Mouse (Mus musculus) intestine, embryonic 15.5 days (tissue): ENCODE data around the gene Myt1. TPM values are rescaled to one million over a fixed set of nuclear protein-coding genes. Genes with fewer than 3 reads are reported as not detected.

ENCODE experiments used
- ATAC-seq: fragments of 200-750 bp; cut with Nextera tagmentation; 2 replicates; pipeline ENCODE4 v1.8.0; 2017; ENCODE audit warnings: moderate TSS enrichment, moderate library complexity
- H3K27ac ChIP-seq: fragments of 300-500 bp; sonication (generic); 2 replicates; pipeline ENCODE4 v1.5.1; 2015; ENCODE audit warnings: mild to moderate bottlenecking, inconsistent platforms
- H3K27me3 ChIP-seq: fragments of 300-500 bp; sonication (generic); replicated peaks from 2 replicates; pipeline ENCODE4 v1.6.1; 2015; ENCODE audit warnings: inconsistent platforms
- H3K36me3 ChIP-seq: fragments of 300-500 bp; sonication (generic); 2 replicates; pipeline ENCODE4 v1.6.1; 2015; ENCODE audit warnings: inconsistent platforms
- H3K4me1 ChIP-seq: fragments of 300-500 bp; sonication (generic); replicated peaks from 2 replicates; pipeline ENCODE4 v1.6.1; 2015; ENCODE audit warnings: inconsistent platforms
- H3K4me2 ChIP-seq: fragments of 300-500 bp; sonication (generic); replicated peaks from 2 replicates; pipeline ENCODE4 v1.6.1; 2015; ENCODE audit warnings: mild to moderate bottlenecking, inconsistent platforms
- H3K4me3 ChIP-seq: fragments of 300-500 bp; sonication (generic); replicated peaks from 2 replicates; pipeline ENCODE4 v1.5.1; 2015; ENCODE audit warnings: inconsistent platforms
- H3K9ac ChIP-seq: fragments of 300-500 bp; sonication (generic); 2 replicates; pipeline ENCODE4 v1.6.1; 2015; ENCODE audit warnings: inconsistent platforms
- H3K9me3 ChIP-seq: fragments of 300-500 bp; sonication (generic); 2 replicates; pipeline ENCODE4 v1.6.1; 2016; ENCODE audit warnings: inconsistent platforms
- WGBS: fragments of 180-500 bp; shearing (Covaris S2); methylation state at CpG from one replicate; pipeline ENCODE4 v1.1.7; 2015; 5-methylcytosine and 5-hydroxymethylcytosine counted together
- polyA plus RNA-seq: library from polyadenylated mRNA; unstranded; fragments of >200 nt; fragmentation: Nextera tagmentation; extraction: Ambion mirVana; gene quantifications from 2 replicates; pipeline ENCODE4 v1.2.1, GENCODE M21; 2015

Myt1 gene
- polyA plus RNA-seq, 1 experiment from 2014 or later: 2.4 TPM

GRCm38 (mm10) chr2:181759041-181759440 is 4.1 kb upstream of the Myt1 start:
- Histone ChIP-seq H3K36me3 (no peaks in the 10 kb centered on the region), H3K27me3 (no peaks in the 10 kb centered on the region; the same call in 1 of the 2 replicates), H3K4me3 (no peak overlapping the region), H3K9me3 (no peaks in the 10 kb centered on the region), H3K27ac (no peak overlapping the region), H3K4me2 (no peak overlapping the region), H3K4me1 (no peaks in the 10 kb centered on the region), H3K9ac (no peak overlapping the region)
- ATAC-seq: no peak
- WGBS: 27% methylated on average over 4 of the region's 4 CpGs

- no peak for ATAC-seq
- H3K36me3 ChIP-seq: no peaks in the 10 kb centered on the region
- WGBS: 37% methylated on average over 14 of the region's 14 CpGs
- no peaks in the 10 kb centered on the region for H3K9me3 ChIP-seq
- no peak overlapping the region for H3K4me3 ChIP-seq
- no peak overlapping the region for H3K27ac ChIP-seq
- no peaks in the 10 kb centered on the region for H3K4me1 ChIP-seq
- H3K4me2 ChIP-seq: no peak overlapping the region
- H3K9ac ChIP-seq: no peak overlapping the region
- no peaks in the 10 kb centered on the region; the same call in 1 of the 2 replicates for H3K27me3 ChIP-seq
These were observed 875 bp downstream of the Myt1 start for GRCm38 (mm10) chr2:181763886-181764527.

- H3K9me3 ChIP-seq: no peaks in the 10 kb centered on the region
- 0 out of 2 replicates have a peak, but pooled peaks have one; percentile 61 for ATAC-seq
- H3K4me3 ChIP-seq: no peak overlapping the region
- no peak overlapping the region for H3K27ac ChIP-seq
- H3K36me3 ChIP-seq: no peaks in the 10 kb centered on the region
- WGBS: 2% methylated on average over 10 of the region's 10 CpGs
- H3K4me1 ChIP-seq: no peaks in the 10 kb centered on the region
- H3K27me3 ChIP-seq: no peaks in the 10 kb centered on the region; the same call in 1 of the 2 replicates
- H3K9ac ChIP-seq: no peak overlapping the region
- no peak overlapping the region for H3K4me2 ChIP-seq
These were observed 1.5 kb downstream of the Myt1 start for GRCm38 (mm10) chr2:181764600-181764999.

- Histone ChIP-seq H3K4me3 (no peak overlapping the region), H3K4me1 (no peaks in the 10 kb centered on the region), H3K4me2 (no peak overlapping the region), H3K27ac (no peak overlapping the region), H3K9me3 (no peaks in the 10 kb centered on the region), H3K9ac (no peak overlapping the region), H3K27me3 (no peaks in the 10 kb centered on the region; the same call in 1 of the 2 replicates), H3K36me3 (no peaks in the 10 kb centered on the region)
- no peak for ATAC-seq
- 81% methylated on average over 4 of the region's 4 CpGs for WGBS
These were observed 2.1 kb downstream of the Myt1 start for GRCm38 (mm10) chr2:181765251-181765650.

GRCm38 (mm10) chr2:181766672-181767557 is 3.8 kb downstream of the Myt1 start:
- no peak overlapping the region for H3K4me3 ChIP-seq
- ATAC-seq: no peak
- no peak overlapping the region for H3K27ac ChIP-seq
- H3K4me1 ChIP-seq: no peaks in the 10 kb centered on the region
- no peaks in the 10 kb centered on the region for H3K36me3 ChIP-seq
- H3K9ac ChIP-seq: no peak overlapping the region
- H3K27me3 ChIP-seq: no peaks in the 10 kb centered on the region; the same call in 1 of the 2 replicates
- WGBS: 50% methylated on average over 14 of the region's 14 CpGs
- H3K4me2 ChIP-seq: no peak overlapping the region
- no peaks in the 10 kb centered on the region for H3K9me3 ChIP-seq

- no peak for ATAC-seq
These were observed 5.3 kb downstream of the Myt1 start for GRCm38 (mm10) chr2:181768451-181768850.

GRCm38 (mm10) chr2:181769397-181769796 is 6.3 kb downstream of the Myt1 start:
- 77% methylated on average over 2 of the region's 2 CpGs for WGBS
- Histone ChIP-seq H3K27ac (no peak overlapping the region), H3K36me3 (no peaks in the 10 kb centered on the region), H3K4me2 (no peak overlapping the region), H3K27me3 (no peaks in the 10 kb centered on the region), H3K4me3 (no peak overlapping the region), H3K4me1 (no peaks in the 10 kb centered on the region), H3K9me3 (no peaks in the 10 kb centered on the region), H3K9ac (no peak overlapping the region)
- no peak for ATAC-seq

More at GRCm38 (mm10) chr2:181768451-181768850, 5.3 kb downstream of the Myt1 start:
- H3K27me3 ChIP-seq: no peaks in the 10 kb centered on the region; the same call in 1 of the 2 replicates
- H3K4me1 ChIP-seq: no peaks in the 10 kb centered on the region
- no peak overlapping the region for H3K9ac ChIP-seq
- no peak overlapping the region for H3K4me2 ChIP-seq
- H3K9me3 ChIP-seq: no peaks in the 10 kb centered on the region
- no peak overlapping the region for H3K4me3 ChIP-seq
- H3K36me3 ChIP-seq: no peaks in the 10 kb centered on the region
- no peak overlapping the region for H3K27ac ChIP-seq

- Histone ChIP-seq H3K9ac (no peak overlapping the region), H3K36me3 (no peaks in the 10 kb centered on the region), H3K4me2 (no peak overlapping the region), H3K4me3 (no peak overlapping the region), H3K27ac (no peak overlapping the region), H3K4me1 (no peaks in the 10 kb centered on the region), H3K9me3 (no peaks in the 10 kb centered on the region), H3K27me3 (no peaks in the 10 kb centered on the region)
- 75% methylated on average over 2 of the region's 2 CpGs for WGBS
- no peak for ATAC-seq
These were observed 10.1 kb downstream of the Myt1 start for GRCm38 (mm10) chr2:181773203-181773602.

- Histone ChIP-seq H3K9me3 (no peaks in the 10 kb centered on the region), H3K36me3 (no peaks in the 10 kb centered on the region), H3K4me3 (no peak overlapping the region), H3K27ac (no peak overlapping the region), H3K9ac (no peak overlapping the region), H3K27me3 (no peaks in the 10 kb centered on the region), H3K4me2 (no peak overlapping the region), H3K4me1 (no peaks in the 10 kb centered on the region)
- WGBS: 67% methylated on average over 1 of the region's 1 CpGs
- no peak for ATAC-seq
These were observed 12.7 kb downstream of the Myt1 start for GRCm38 (mm10) chr2:181775786-181776185.

- Histone ChIP-seq H3K27me3 (no peaks in the 10 kb centered on the region), H3K9me3 (no peaks in the 10 kb centered on the region), H3K4me1 (no peaks in the 10 kb centered on the region), H3K27ac (no peak overlapping the region), H3K9ac (no peak overlapping the region), H3K4me3 (no peak overlapping the region), H3K4me2 (no peak overlapping the region), H3K36me3 (no peaks in the 10 kb centered on the region)
- no peak for ATAC-seq
- WGBS: 49% methylated on average over 2 of the region's 2 CpGs
These were observed 14.6 kb downstream of the Myt1 start for GRCm38 (mm10) chr2:181777715-181778114.

- Histone ChIP-seq H3K4me3 (no peak overlapping the region), H3K27me3 (no peaks in the 10 kb centered on the region), H3K4me2 (no peak overlapping the region), H3K9me3 (no peaks in the 10 kb centered on the region), H3K9ac (no peak overlapping the region), H3K27ac (no peak overlapping the region), H3K36me3 (no peaks in the 10 kb centered on the region), H3K4me1 (no peaks in the 10 kb centered on the region)
- no peak for ATAC-seq
- WGBS: 27% methylated on average over 1 of the region's 1 CpGs
These were observed 18.3 kb downstream of the Myt1 start for GRCm38 (mm10) chr2:181781421-181781820.

- Histone ChIP-seq H3K9me3 (no peaks in the 10 kb centered on the region), H3K27me3 (no peaks in the 10 kb centered on the region), H3K27ac (no peak overlapping the region), H3K9ac (no peak overlapping the region), H3K4me3 (no peak overlapping the region), H3K4me1 (no peaks in the 10 kb centered on the region), H3K4me2 (no peak overlapping the region), H3K36me3 (no peaks in the 10 kb centered on the region)
- no peak for ATAC-seq
- WGBS: 69% methylated on average over 5 of the region's 5 CpGs
These were observed 24.7 kb downstream of the Myt1 start for GRCm38 (mm10) chr2:181787852-181788251.
